Mouse (Mus musculus) ES-E14 (cell line): ENCODE results near the gene Acot11.

Experiments used
- CHD2 ChIP-seq: IDR thresholded peaks from 2 replicates; pipeline ENCODE4 v1.6.1; 2014; ENCODE audit warnings: mild to moderate bottlenecking, low read depth, low read length, inconsistent platforms
- HCFC1 ChIP-seq: IDR thresholded peaks from 2 replicates; pipeline ENCODE4 v1.6.1; 2012; ENCODE audit warnings: low read length, inconsistent platforms, borderline replicate concordance; ENCODE audit not compliant: insufficient read depth
- MAFK ChIP-seq: IDR thresholded peaks from 2 replicates; pipeline ENCODE4 v1.6.1; 2014; ENCODE audit warnings: mild to moderate bottlenecking, low read depth, low read length, inconsistent platforms; ENCODE audit not compliant: insufficient read depth
- ZC3H11A ChIP-seq: IDR thresholded peaks from 2 replicates; pipeline ENCODE4 v1.6.1; 2012; ENCODE audit warnings: low read depth, mild to moderate bottlenecking, inconsistent platforms, low read length, borderline replicate concordance
- ZNF384 ChIP-seq: IDR thresholded peaks from 2 replicates; pipeline ENCODE4 v1.6.1; 2012; ENCODE audit warnings: low read depth, low read length, inconsistent platforms

- TF ChIP-seq ZC3H11A = no peak
- TF ChIP-seq MAFK = no peak
- TF ChIP-seq CHD2 = no peak
- no peak for TF ChIP-seq HCFC1
- no peak for TF ChIP-seq ZNF384
Observed at GRCm38 (mm10) chr4:106799772-106800336, 4.9 kb downstream of the Acot11 start.
